Mouse (Mus musculus): ENCODE measurements around the gene Micu1.

DNA sequence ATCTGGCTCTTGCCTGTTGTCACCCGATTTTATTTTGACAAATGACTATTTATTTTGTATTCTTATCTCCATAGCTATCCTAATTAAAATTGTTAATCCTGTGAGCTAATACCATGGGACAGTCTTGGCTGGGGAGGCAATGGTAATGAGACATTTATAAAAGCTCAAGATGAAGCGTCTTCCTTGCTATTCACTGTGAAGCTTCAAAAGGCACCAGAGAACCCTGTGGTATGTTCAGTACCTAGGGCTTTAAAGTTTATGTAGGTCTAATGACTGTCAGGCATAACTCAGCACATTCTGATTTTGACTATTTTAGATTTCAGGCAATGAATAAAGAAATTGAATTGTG is 69.7 kb downstream of the Micu1 start:
- TF ChIP-seq CTCF (IDR thresholded peaks at IDR 0.05; ENCODE audit: low read depth) (no peak), EP300 (IDR thresholded peaks at IDR 0.05; ENCODE audit: low read depth) (no peak)
